Mouse (Mus musculus) layer of hippocampus, adult 2 months (tissue): Measurements from ENCODE around the gene Tmed9. TPM values are rescaled to one million over a fixed set of nuclear protein-coding genes. Genes with fewer than 3 reads are reported as not detected.
A peak's percentile ranks its signal among the peaks of the same experiment; 100 is the strongest.

Experiments used
- DNase-seq, 2 experiments: peaks; one replicate each; pipeline ENCODE4 v3.0.0; 2022; ENCODE audit warnings: low spot score in 2 of 2
- H3K27ac ChIP-seq: fragments of 200-600 bp; 2 replicates; pipeline ENCODE4 v1.8.1; 2022
- H3K4me3 ChIP-seq: fragments of 200-600 bp; 2 replicates; pipeline ENCODE4 v1.8.1; 2022; ENCODE audit warnings: mild to moderate bottlenecking
- CTCF ChIP-seq: fragments of 200-600 bp; conservative IDR thresholded peaks from 2 replicates; pipeline ENCODE4 v1.8.1; 2022; ENCODE audit warnings: antibody characterized with exemption, mild to moderate bottlenecking, moderate library complexity
- long read RNA-seq, 2 experiments: library from polyadenylated mRNA; stranded (forward); transcript quantifications; one replicate each; pipeline ENCODE4 v2.0.0; 2021; ENCODE audit warnings: borderline mapping rate in 2 of 2
- total RNA-seq, 2 experiments: library from RNA; stranded (reverse); gene quantifications; 2 replicates each; pipeline ENCODE4 v1.2.3; 2021

Tmed9 gene
- total RNA-seq = 100 to 1,000 TPM; 133 to 138 TPM
- long read RNA-seq, experiment 1, transcript Tmed9-201 (5 exons, 1,420 nt) = major isoform, 14 of 35 reads
- long read RNA-seq, experiment 1, partial matches to known transcripts = 21 of 35 reads
- long read RNA-seq, experiment 1, other reads (novel, unspliced or antisense) = 0 of 35 reads
- long read RNA-seq, experiment 2, transcript Tmed9-201 (5 exons, 1,420 nt) = major isoform, 22 of 43 reads
- long read RNA-seq, experiment 2, partial matches to known transcripts = 19 of 43 reads
- long read RNA-seq, experiment 2, other reads (novel, unspliced or antisense) = 2 of 43 reads

DNA sequence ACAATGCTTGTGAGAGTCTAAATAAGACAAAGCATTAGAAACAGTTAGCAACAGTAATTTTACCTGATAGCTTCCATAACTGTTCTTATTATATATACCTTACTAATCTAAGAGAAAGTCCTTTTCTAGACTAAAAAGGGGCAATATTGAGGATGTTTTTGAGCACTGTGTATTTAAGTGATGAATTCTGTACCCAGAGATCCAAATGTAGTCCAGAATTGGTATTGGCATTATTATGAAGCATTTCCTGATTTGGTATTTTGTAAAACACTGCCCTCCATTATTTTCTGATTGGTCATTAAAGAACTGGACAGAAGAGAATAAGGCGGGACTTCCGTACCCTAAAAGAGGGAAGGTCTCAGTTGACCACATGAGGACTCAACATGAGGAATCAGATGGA lies at the start of gene Tmed9:
TSS of gene Tmed9 (plus strand) at position 301 of the 400 bp plus-strand sequence.
- DNase-seq = no peak
- TF ChIP-seq CTCF = no peak
- Histone ChIP-seq H3K4me3 (no peak within 1 kb of the TSS), H3K27ac (no peak within 1 kb of the TSS)

DNA sequence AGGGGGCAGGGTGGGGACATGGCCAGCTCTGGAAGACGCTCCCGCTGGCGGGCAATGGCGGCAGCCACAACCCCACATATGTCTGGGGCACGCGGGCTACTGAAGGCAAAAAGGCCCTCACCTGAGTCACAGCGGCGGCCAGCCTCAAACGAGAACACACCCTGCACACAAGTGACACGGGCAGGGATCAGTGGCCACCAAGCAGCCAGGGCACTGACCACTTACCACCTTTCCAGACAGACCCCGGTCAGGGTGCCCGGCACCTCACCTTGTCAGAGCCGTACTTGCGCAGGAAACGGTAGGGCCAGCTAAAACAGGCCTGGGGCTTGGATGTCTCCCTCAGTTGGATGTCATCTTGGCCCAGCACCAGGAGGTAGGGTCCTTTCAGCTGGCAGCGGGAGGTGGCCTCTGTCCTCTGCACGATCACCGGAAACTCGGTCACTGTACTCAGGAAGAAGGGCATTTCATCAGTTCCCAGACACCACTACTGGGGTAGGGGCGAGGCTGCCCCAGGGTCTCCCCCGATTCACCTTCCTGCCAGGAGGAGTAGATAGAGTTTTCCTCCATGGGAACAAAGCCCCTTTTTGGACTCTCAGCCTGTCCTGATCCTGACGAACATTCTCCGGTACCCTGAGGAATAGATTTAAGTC lies 49.5 kb upstream of the Tmed9 start:
- no peak for DNase-seq
- no peak overlapping the region for H3K4me3 ChIP-seq
- H3K27ac ChIP-seq = no peak overlapping the region
- TF ChIP-seq CTCF = no peak

DNA sequence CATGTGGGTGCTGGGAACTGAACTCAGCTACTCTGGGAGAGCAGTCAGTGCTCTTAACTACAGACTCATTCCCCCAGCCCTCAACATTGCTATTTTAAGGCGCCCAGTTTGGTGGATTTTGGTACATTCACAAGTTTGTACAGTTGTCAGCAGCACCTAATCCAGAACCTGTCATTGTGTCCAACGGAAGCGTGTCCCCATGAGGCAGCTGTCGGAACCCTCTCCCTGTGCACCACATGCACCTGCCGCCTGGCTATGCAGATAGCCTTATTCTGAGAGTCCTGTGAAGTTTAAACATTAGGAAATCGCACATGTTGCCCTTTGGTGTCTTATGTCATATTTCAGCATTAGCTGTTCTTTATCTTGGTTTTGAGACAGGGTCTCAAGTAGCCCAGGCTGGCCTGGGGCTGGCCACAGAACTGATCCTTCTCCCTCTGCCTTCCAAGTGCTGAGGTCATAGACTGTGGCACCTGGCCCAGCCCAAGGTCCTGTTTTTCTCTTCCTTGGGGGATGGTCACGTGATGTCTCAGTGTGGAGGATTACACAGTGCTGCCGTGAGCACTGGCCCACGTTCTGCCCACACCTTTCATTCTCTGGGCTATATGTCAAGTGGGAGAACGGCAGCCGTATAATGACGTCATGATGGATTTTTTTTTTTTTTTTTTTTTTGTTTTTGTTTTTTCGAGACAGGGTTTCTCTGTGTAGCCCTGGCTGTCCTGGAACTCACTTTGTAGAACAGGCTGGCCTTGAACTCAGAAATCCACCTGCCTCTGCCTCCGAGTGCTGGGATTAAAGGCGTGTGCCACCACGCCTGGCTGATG lies 47.6 kb upstream of the Tmed9 start:
- no peak for TF ChIP-seq CTCF
- no peak for DNase-seq

DNA sequence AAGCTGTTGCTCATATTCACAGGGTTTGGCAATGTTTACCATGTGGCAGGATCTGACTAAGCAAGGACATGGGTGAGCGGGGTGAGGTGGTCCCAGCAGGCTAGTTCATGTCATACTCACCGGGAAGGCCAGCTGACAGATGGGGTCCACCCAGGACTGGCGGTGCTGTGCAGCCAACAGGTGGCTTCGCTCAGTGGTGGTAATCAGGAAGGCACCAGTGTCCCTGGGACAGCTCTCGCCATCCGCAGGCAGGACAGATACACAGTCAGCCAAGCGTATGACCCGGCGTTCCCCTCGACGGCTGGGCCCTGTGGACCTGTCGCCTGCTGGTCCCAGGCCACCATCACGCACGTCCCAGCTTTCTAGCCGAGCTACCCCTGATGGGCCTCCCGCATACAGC lies 46.3 kb upstream of the Tmed9 start:
- no peak for DNase-seq
- H3K4me3 ChIP-seq = no peak overlapping the region
- TF ChIP-seq CTCF = no peak
- H3K27ac ChIP-seq = peak overlapping the region; percentile 68; the same call in 1 of the 2 replicates

More for the DNA sequence above, 47.6 kb upstream of the Tmed9 start:
- Histone ChIP-seq H3K27ac (no peak overlapping the region), H3K4me3 (no peak overlapping the region)

- H3K27ac ChIP-seq = peak overlapping the region; percentile 68; the same call in 1 of the 2 replicates
- no peak for DNase-seq
- 0 out of 2 replicates have a peak overlapping the region, but pooled peaks have one; percentile 9 for H3K4me3 ChIP-seq
- no peak for TF ChIP-seq CTCF
Measured at GRCm38 (mm10) chr13:55527834-55528772, 45.4 kb upstream of the Tmed9 start.

GRCm38 (mm10) chr13:55529198-55529915 lies 44.2 kb upstream of the Tmed9 start, which contains the start of gene Dok3:
Gene Dok3 (minus strand): TSS chr13:55529296.
- Histone ChIP-seq H3K27ac (peak within 1 kb of the TSS; percentile 68; the same call in 1 of the 2 replicates), H3K4me3 (0 out of 2 replicates have a peak within 1 kb of the TSS, but pooled peaks have one; percentile 9)
- no peak for TF ChIP-seq CTCF
- no peak for DNase-seq

DNA sequence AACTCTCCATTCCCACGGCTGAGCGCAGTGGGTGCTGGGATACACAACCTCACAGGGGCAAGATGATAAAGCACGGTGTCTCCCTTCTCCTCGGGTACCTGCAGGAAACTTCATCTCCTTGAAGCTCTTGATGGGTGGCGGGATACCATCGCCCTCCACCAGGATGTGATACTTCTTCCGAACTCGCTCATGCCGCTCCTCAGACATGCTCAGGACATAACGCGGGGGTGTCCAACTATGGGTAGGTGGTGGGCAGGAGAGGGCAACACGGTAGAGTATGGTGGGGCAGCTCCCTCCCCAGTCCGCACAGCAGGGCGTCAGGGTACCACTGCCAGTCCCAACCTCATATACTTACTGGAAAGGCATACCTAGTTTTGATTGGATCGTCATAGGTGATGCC lies 38.3 kb upstream of the Tmed9 start:
- no peak for TF ChIP-seq CTCF
- H3K4me3 ChIP-seq = peak overlapping the region; percentile 76
- H3K27ac ChIP-seq = no peak overlapping the region
- no peak for DNase-seq

GRCm38 (mm10) chr13:55535796-55536193 lies 37.7 kb upstream of the Tmed9 start:
- Histone ChIP-seq H3K27ac (peak overlapping the region; percentile 92), H3K4me3 (peak overlapping the region; percentile 76)
- TF ChIP-seq CTCF = no peak
- no peak for DNase-seq

GRCm38 (mm10) chr13:55536194-55537175 lies 37.0 kb upstream of the Tmed9 start, which contains the start of gene Ddx41:
Gene Ddx41 (minus strand): TSS chr13:55536658.
- H3K27ac ChIP-seq = peak within 1 kb of the TSS; percentile 92
- peak; percentile 95 for TF ChIP-seq CTCF

DNA sequence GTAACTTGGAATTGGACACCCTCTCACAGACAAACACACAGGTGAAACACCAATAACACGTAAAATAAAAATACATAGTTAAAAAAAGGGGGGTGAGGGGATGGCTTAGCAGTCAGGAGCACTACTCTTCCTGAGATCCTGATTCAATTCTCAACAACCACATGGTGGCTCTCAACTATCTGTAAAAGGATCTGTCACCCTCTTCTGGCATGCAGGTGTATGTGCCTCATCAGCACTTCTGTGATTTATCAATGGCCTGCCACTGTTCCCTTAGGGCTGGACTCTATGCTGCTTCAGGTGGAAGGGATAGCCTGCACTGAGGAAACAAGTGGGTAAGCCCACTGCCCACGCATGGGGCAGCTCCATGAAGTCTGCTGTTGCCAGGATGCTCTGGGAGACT lies 32.6 kb upstream of the Tmed9 start:
- DNase-seq = peak; percentile 37 to 55
- peak; percentile 82 for TF ChIP-seq CTCF
- Histone ChIP-seq H3K27ac (no peak overlapping the region), H3K4me3 (no peak overlapping the region)

More at GRCm38 (mm10) chr13:55536194-55537175, 37.0 kb upstream of the Tmed9 start, which contains the start of gene Ddx41:
- H3K4me3 ChIP-seq = peak within 1 kb of the TSS; percentile 76
- peak; percentile 99 for DNase-seq
